20 mouse cellular contexts compared by ENCODE assay signal in the genomic region with DNA sequence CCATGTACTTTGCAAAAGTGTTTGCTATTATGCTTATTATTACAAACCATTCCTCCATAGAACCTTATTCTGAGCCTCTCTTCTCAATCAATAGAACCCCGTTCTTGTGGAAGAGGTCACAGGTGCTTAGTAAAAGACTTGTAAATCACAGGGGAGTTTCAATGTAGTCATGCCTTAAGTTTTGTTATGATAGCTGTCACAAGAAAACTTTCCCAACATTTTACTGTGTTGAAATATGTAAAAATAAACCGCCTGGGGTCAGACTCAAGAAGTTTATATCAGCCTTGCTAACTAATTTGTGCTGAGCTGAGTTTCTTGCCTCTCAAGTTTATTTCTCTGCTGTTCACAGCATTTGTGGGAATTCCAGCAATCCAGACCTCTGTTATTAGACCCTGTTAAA.
DNase-seq lines count a peak whose midpoint lies in the region; TF ChIP-seq lines count a peak whose summit lies in the region.
"Had no signal": no experiment of that assay in that cellular context is flagged by ENCODE, and none has a peak within 500 bp of the region (broad histone marks: within the 10 kb centered on the region; RNA-seq: fewer than 3 reads in every experiment).

No protein-coding gene starts in this region.

- no peaks in the 10 kb centered on the region for H3K27me3 ChIP-seq in heart, adult 2 months (ENCODE audit: control insufficient read depth, insufficient read depth, low read length)
- H3K27me3 ChIP-seq in CH12.LX (replicated peaks), result no peaks in the 10 kb centered on the region
- H3K27me3 ChIP-seq: embryonic facial prominence, embryonic 12.5 days; forebrain, embryonic 12.5 days had no signal

- dilution Hi-C loops in CH12.LX (cut with MboI; ENCODE audit: extremely low pct_ligation_motif_present, extremely low pct_unique_long_range_greater_than_20kb, low sequenced_read_pairs), result no loop called here

- no peaks in the 10 kb centered on the region for H3K9me3 ChIP-seq in CH12.LX (replicated peaks; ENCODE audit: low read length)
- H3K9me3 ChIP-seq: embryonic facial prominence, embryonic 10.5 days; embryonic facial prominence, embryonic 12.5 days; forebrain, embryonic 10.5 days; forebrain, embryonic 12.5 days; G1E had no signal

- no peaks in the 10 kb centered on the region; the same call in 1 of the 2 replicates for H3K79me2 ChIP-seq in heart, adult 2 months (replicated peaks; ENCODE audit: control insufficient read depth, insufficient read depth, low read length)
- H3K79me2 ChIP-seq in CH12.LX (replicated peaks; ENCODE audit: control insufficient read depth, extremely low read depth, insufficient read depth, poor library complexity, severe bottlenecking), result no peaks in the 10 kb centered on the region

- peak overlapping the region; percentile 74; the same call in 1 of the 2 replicates for H3K27ac ChIP-seq in heart, adult 2 months
- peak overlapping the region; percentile 64; the same call in 1 of the 2 replicates for H3K27ac ChIP-seq in CH12.LX (ENCODE audit: insufficient read depth, low read depth)
- H3K27ac ChIP-seq: embryonic facial prominence, embryonic 10.5 days; embryonic facial prominence, embryonic 12.5 days; forebrain, embryonic 10.5 days; forebrain, embryonic 12.5 days had no signal

- TF ChIP-seq EP300 in heart, adult 2 months (IDR thresholded peaks at IDR 0.05; ENCODE audit: insufficient read depth, low read depth, low read length), result no peak
- peak; percentile 64 for TF ChIP-seq EP300 in CH12.LX (IDR thresholded peaks at IDR 0.05; ENCODE audit: low read length)

- 64% methylated on average over 2 of the region's 2 CpGs for WGBS in heart, adult 2 months

- H3K4me3 ChIP-seq in heart, adult 2 months, result no peak overlapping the region
- no peak overlapping the region for H3K4me3 ChIP-seq in CH12.LX (replicated peaks in 1 of 3; ENCODE audit: low read depth in 2 of 3, low read length in 2 of 3, poor library complexity in 1 of 3)
- H3K4me3 ChIP-seq: embryonic facial prominence, embryonic 10.5 days; embryonic facial prominence, embryonic 12.5 days; forebrain, embryonic 10.5 days; forebrain, embryonic 12.5 days had no signal

- in situ Hi-C loops in CH12.LX (cut with MboI; ENCODE audit: low pct_ligation_motif_present, low pct_unique_long_range_greater_than_20kb, low sequenced_read_pairs), result no loop called here

- TF ChIP-seq POLR2A in heart, adult 2 months (IDR thresholded peaks at IDR 0.05; ENCODE audit: insufficient read depth, low read depth, low read length), result no peak
- TF ChIP-seq POLR2A in CH12.LX (IDR thresholded peaks at IDR 0.05; ENCODE audit: low read depth, low read length), result no peak

- peaks cover 17% of the 10 kb centered on the region for H3K36me3 ChIP-seq in heart, adult 2 months (ENCODE audit: control insufficient read depth, insufficient read depth, low read length)
- H3K36me3 ChIP-seq in CH12.LX (replicated peaks in 1 of 2; ENCODE audit: control insufficient read depth in 1 of 2, insufficient read depth in 1 of 2, low read length in 1 of 2), result no peaks in the 10 kb centered on the region
- H3K36me3 ChIP-seq: embryonic facial prominence, embryonic 10.5 days; embryonic facial prominence, embryonic 12.5 days; forebrain, embryonic 10.5 days; forebrain, embryonic 12.5 days; G1E had no signal

- no peak overlapping the region for H3K9ac ChIP-seq in heart, adult 2 months (ENCODE audit: low read depth, low read length)
- peak overlapping the region; percentile 49; the same call in 1 of the 2 replicates for H3K9ac ChIP-seq in CH12.LX (ENCODE audit: insufficient read depth, low read depth)
- H3K9ac ChIP-seq: embryonic facial prominence, embryonic 12.5 days; forebrain, embryonic 12.5 days had no signal

- peaks cover 8% of the 10 kb centered on the region; the same call in 1 of the 2 replicates for H3K4me1 ChIP-seq in heart, adult 2 months (ENCODE audit: control insufficient read depth, insufficient read depth, low read length)
- H3K4me1 ChIP-seq in CH12.LX (ENCODE audit: control insufficient read depth in 1 of 2, insufficient read depth in 2 of 2), result peaks cover 31 to 47% of the 10 kb centered on the region in 2 experiments
- H3K4me1 ChIP-seq: embryonic facial prominence, embryonic 12.5 days; forebrain, embryonic 10.5 days; forebrain, embryonic 12.5 days had no signal

- TF ChIP-seq CTCF in heart, adult 2 months (IDR thresholded peaks at IDR 0.05), result no peak
- no peak for TF ChIP-seq CTCF in CH12.LX (conservative IDR thresholded peaks at IDR 0.05 in 1 of 2, IDR thresholded peaks at IDR 0.05 in 1 of 2; ENCODE audit: low read depth in 2 of 2, low read length in 2 of 2)

- peak overlapping the region; percentile 80 for H3K4me2 ChIP-seq in CH12.LX (ENCODE audit: insufficient read depth, low read depth, poor library complexity, severe bottlenecking)
- H3K4me2 ChIP-seq: embryonic facial prominence, embryonic 12.5 days; forebrain, embryonic 12.5 days had no signal

- intact Hi-C loops in heart, adult 2 months (cut with DNase I), result no loop called here
- intact Hi-C loops in heart, postnatal 14 days (cut with DNase I), result no loop called here

- no peak for DNase-seq in heart, adult 2 months
- DNase-seq in heart, postnatal 14 days, result no peak
- DNase-seq in CH12.LX (ENCODE audit: extremely low read depth) (peak; percentile 12), NIH3T3 (ENCODE audit: low read depth) (peak; percentile 22)
- DNase-seq in fat pad, adult 2 months (ENCODE audit: extremely low read depth, low read depth, low spot score), result peak; percentile 61
- no peak for DNase-seq in adrenal gland, postnatal 25 days
- no peak for DNase-seq in spleen, postnatal 14 days (ENCODE audit: low spot score in 2 of 2)
- no peak for DNase-seq in layer of hippocampus, adult 11-12 months (ENCODE audit: low spot score)
- DNase-seq: adrenal gland, adult 8-10 months; adrenal gland, postnatal 14 days; cerebellum, adult 11 months; cerebellum, adult 18-20 months; cerebellum, adult 9-10 months; cerebellum, postnatal 10 days; cerebellum, postnatal 25 days had no signal

- TF ChIP-seq RAD21 in CH12.LX (IDR thresholded peaks at IDR 0.05; ENCODE audit: low read depth, low read length), result no peak

TF ChIP-seq in CH12.LX, 34 proteins besides CTCF, POLR2A, EP300 and RAD21:
- TF ChIP-seq MEF2A (IDR thresholded peaks at IDR 0.05; ENCODE audit: borderline replicate concordance, low read depth, low read length) (peak; percentile 27; the same call in 1 of the 2 replicates), JUND (conservative IDR thresholded peaks at IDR 0.05; ENCODE audit: low read depth, low read length) (0 out of 2 replicates have a peak, but pooled peaks have one; percentile 28), SIN3A (IDR thresholded peaks at IDR 0.05; ENCODE audit: low read length) (peak; percentile 39; the same call in 1 of the 2 replicates), IRF4 (IDR thresholded peaks at IDR 0.05; ENCODE audit: low read depth, low read length) (peak; percentile 68), BHLHE40 (IDR thresholded peaks at IDR 0.05; ENCODE audit: low read depth, low read length) (peak; percentile 33), ELF1 (IDR thresholded peaks at IDR 0.05; ENCODE audit: low read depth, low read length) (no peak), MYC (IDR thresholded peaks at IDR 0.05; ENCODE audit: low read depth, low read length) (0 out of 2 replicates have a peak, but pooled peaks have one; percentile 20), RCOR1 (conservative IDR thresholded peaks at IDR 0.05; ENCODE audit: low read depth, low read length) (peak; percentile 21; the same call in 1 of the 2 replicates), KAT2A (IDR thresholded peaks at IDR 0.05; ENCODE audit: insufficient replicate concordance, low read length) (0 out of 2 replicates have a peak, but pooled peaks have one; percentile 28), TCF12 (IDR thresholded peaks at IDR 0.05; ENCODE audit: low read depth, low read length) (peak; percentile 48; the same call in 1 of the 2 replicates), CHD2 (IDR thresholded peaks at IDR 0.05; ENCODE audit: low read length) (no peak), PAX5 (IDR thresholded peaks at IDR 0.05; ENCODE audit: low read length) (no peak)

Comparison
In these comparisons a context has a peak if more than half of its experiments do, and no peak if none do; other contexts are left out.
1. DNase-seq: peak in CH12.LX (single experiment), NIH3T3 (single experiment) and fat pad, adult 2 months (single experiment); none in heart, adult 2 months (0 of 2), heart, postnatal 14 days (0 of 2), adrenal gland, postnatal 25 days (single experiment), spleen, postnatal 14 days (0 of 2) and layer of hippocampus, adult 11-12 months (single experiment).